Mouse (Mus musculus) heart, embryonic 16.5 days (tissue): ENCODE data around the gene 2610002M06Rik. TPM values are rescaled to one million over a fixed set of nuclear protein-coding genes. Genes with fewer than 3 reads are reported as not detected.

Experiments used
- ATAC-seq: fragments of 200-750 bp; cut with Nextera tagmentation; replicated peaks from 2 replicates; pipeline ENCODE4 v1.8.0; 2017; ENCODE audit warnings: moderate number of reproducible peaks; ENCODE audit not compliant: insufficient read depth, low FRiP score; ENCODE audit errors: extremely low read depth
- H3K27ac ChIP-seq: fragments of 300-500 bp; sonication (generic); 2 replicates; pipeline ENCODE4 v1.5.1; 2014; ENCODE audit warnings: mild to moderate bottlenecking, low read length, control low read depth, moderate library complexity
- H3K27me3 ChIP-seq: fragments of 300-500 bp; sonication (generic); 2 replicates; pipeline ENCODE4 v1.6.1; 2014; ENCODE audit warnings: low read length, mixed read lengths; ENCODE audit not compliant: control insufficient read depth, insufficient read depth
- H3K36me3 ChIP-seq: fragments of 300-500 bp; sonication (generic); 2 replicates; pipeline ENCODE4 v1.6.1; 2014; ENCODE audit not compliant: control insufficient read depth, insufficient read depth
- H3K4me1 ChIP-seq: fragments of 300-500 bp; sonication (generic); 2 replicates; pipeline ENCODE4 v1.6.1; 2014; ENCODE audit warnings: low read length, mixed read lengths; ENCODE audit not compliant: control insufficient read depth, insufficient read depth
- H3K4me2 ChIP-seq: fragments of 300-500 bp; sonication (generic); 2 replicates; pipeline ENCODE4 v1.6.1; 2014; ENCODE audit warnings: low read depth, mild to moderate bottlenecking, control low read depth, low read length
- H3K4me3 ChIP-seq: fragments of 300-500 bp; sonication (generic); 2 replicates; pipeline ENCODE4 v1.5.1; 2014; ENCODE audit warnings: mild to moderate bottlenecking, control low read depth, low read length
- H3K9ac ChIP-seq: fragments of 300-500 bp; sonication (generic); 2 replicates; pipeline ENCODE4 v1.6.1; 2014; ENCODE audit warnings: low read length, control low read depth
- H3K9me3 ChIP-seq: fragments of 300-500 bp; sonication (generic); replicated peaks from 2 replicates; pipeline ENCODE4 v1.6.1; 2016; ENCODE audit warnings: low read length; ENCODE audit not compliant: control insufficient read depth
- WGBS: fragments of 180-500 bp; shearing (Covaris S2); extraction: QIAGEN DNeasy Blood & Tissue Kit; methylation state at CpG from one replicate; pipeline ENCODE4 v1.1.7; 2014; 5-methylcytosine and 5-hydroxymethylcytosine counted together
- polyA plus RNA-seq: library from polyadenylated mRNA; unstranded; fragments of >200 nt; fragmentation: Nextera tagmentation; extraction: Ambion mirVana; gene quantifications from 2 replicates; pipeline ENCODE4 v1.2.1, GENCODE M21; 2015

The 2610002M06Rik gene
- 11.3 and 13.0 TPM in 2 replicates for polyA plus RNA-seq

DNA sequence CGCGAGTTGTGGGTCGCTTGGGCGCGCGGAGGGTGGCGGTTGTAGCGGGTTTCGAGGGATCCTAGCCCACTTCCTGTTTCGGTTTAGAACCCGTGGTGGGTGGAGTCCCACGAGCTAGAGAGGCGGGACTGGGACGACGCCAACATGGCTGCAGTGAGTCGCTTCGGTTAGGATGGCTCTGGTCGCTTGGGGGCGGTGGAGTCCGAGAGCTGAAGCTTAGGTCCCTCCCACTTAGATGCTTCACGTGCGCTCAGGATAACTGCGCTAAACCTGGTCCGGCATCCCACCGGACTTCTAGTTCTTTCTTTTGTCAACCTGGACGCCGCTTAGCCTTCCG, at the start of gene 2610002M06Rik:
Gene 2610002M06Rik, minus strand, starts transcription at position 117 of the 337 bp plus-strand sequence.
- Histone ChIP-seq H3K27ac (peak within 1 kb of the TSS; percentile 82), H3K36me3 (no peaks in the 10 kb centered on the region), H3K4me2 (peak within 1 kb of the TSS; percentile 58), H3K9ac (peak within 1 kb of the TSS; percentile 84), H3K9me3 (no peaks in the 10 kb centered on the region), H3K27me3 (no peaks in the 10 kb centered on the region), H3K4me3 (peak within 1 kb of the TSS; percentile 74), H3K4me1 (no peaks in the 10 kb centered on the region)
- ATAC-seq: peak; percentile 98
- WGBS: 14% methylated on average over 27 of the region's 28 CpGs

GRCm38 (mm10) chrX:107858165-107858564, 42.0 kb upstream of the 2610002M06Rik start:
- Histone ChIP-seq H3K4me3 (no peak overlapping the region), H3K4me2 (no peak overlapping the region), H3K9ac (no peak overlapping the region), H3K36me3 (no peaks in the 10 kb centered on the region), H3K27me3 (no peaks in the 10 kb centered on the region), H3K4me1 (no peaks in the 10 kb centered on the region), H3K9me3 (no peaks in the 10 kb centered on the region), H3K27ac (no peak overlapping the region)
- ATAC-seq: no peak
- 30% methylated on average over 4 of the region's 4 CpGs for WGBS

DNA sequence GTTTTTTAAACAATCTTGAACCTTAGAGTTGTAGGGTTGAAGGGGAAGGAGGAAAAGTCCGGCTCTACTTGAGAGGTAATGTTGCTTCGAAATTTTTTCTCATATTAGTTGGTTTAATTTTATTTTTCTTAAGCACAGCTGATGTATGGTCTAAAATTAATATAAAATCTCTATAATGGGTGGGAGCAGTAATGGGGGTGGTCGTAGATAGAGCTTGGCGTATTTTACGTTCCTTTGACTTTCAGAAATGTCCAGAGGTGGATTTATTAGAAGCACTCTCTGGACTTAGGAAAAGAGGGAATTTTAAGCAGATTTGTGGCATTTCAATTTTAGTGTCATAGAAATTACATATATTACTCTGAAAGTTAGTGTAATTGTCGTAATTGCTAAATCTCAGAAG, 592 bp upstream of the 2610002M06Rik start:
- 67% methylated on average over 6 of the region's 6 CpGs for WGBS
- no peaks in the 10 kb centered on the region for H3K4me1 ChIP-seq
- H3K36me3 ChIP-seq: no peaks in the 10 kb centered on the region
- no peak for ATAC-seq
- H3K27ac ChIP-seq: no peak overlapping the region
- H3K9ac ChIP-seq: no peak overlapping the region
- no peaks in the 10 kb centered on the region for H3K9me3 ChIP-seq
- peak overlapping the region; percentile 74 for H3K4me3 ChIP-seq
- no peaks in the 10 kb centered on the region for H3K27me3 ChIP-seq
- peak overlapping the region; percentile 58 for H3K4me2 ChIP-seq

- Histone ChIP-seq H3K9ac (peak overlapping the region; percentile 84), H3K4me1 (no peaks in the 10 kb centered on the region), H3K4me2 (peak overlapping the region; percentile 58), H3K4me3 (peak overlapping the region; percentile 74), H3K9me3 (no peaks in the 10 kb centered on the region), H3K27me3 (no peaks in the 10 kb centered on the region), H3K27ac (peak overlapping the region; percentile 82), H3K36me3 (no peaks in the 10 kb centered on the region)
- 12% methylated on average over 23 of the region's 32 CpGs for WGBS
- peak; percentile 65 for ATAC-seq
These were observed 474 bp downstream of the 2610002M06Rik start for GRCm38 (mm10) chrX:107815502-107816217.

DNA sequence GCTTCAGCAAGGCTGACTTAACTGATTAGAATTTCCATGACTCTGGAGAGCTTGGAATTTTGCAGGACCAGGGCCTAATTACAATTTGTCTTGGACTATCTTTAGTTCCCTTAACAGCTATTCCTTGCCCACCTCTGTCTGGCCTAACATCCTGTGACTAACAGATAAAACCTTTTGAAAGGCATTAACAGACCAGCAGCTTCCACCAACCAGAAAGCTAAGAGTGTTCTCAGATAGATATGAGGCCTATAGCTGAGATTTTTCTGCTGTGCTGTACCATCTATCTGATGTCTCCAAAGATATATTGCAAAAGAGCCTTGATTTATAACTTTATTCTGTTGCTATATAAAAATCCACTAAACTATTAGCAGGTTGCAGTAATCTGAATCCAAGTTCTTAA, 4.0 kb downstream of the 2610002M06Rik start:
- Histone ChIP-seq H3K36me3 (0 out of 2 replicates have a peak, but pooled peaks cover 2% of the 10 kb centered on the region), H3K27me3 (no peaks in the 10 kb centered on the region), H3K4me3 (no peak overlapping the region), H3K4me1 (no peaks in the 10 kb centered on the region), H3K9ac (no peak overlapping the region), H3K9me3 (no peaks in the 10 kb centered on the region), H3K27ac (no peak overlapping the region), H3K4me2 (no peak overlapping the region)
- no peak for ATAC-seq

DNA sequence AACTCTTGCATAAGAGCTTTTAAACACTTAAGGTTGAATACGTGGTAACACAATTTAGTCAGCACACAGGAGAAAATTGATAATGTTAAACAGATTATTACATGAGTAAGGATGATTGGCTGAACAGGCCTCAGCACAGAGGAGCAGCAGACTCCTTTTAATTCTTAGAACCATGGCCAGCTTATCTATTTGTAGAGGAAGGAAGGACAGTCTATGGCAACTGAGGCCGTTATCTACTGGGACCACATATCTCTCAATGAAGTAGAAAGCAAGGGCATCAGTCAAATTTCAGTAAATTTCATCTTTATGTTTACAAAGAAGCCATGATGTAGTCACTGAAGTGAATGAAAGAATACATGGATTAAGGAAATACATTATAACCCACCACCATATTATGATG, 19.2 kb downstream of the 2610002M06Rik start:
- WGBS: 91% methylated on average over 2 of the region's 2 CpGs
- no peak for ATAC-seq
- Histone ChIP-seq H3K36me3 (no peaks in the 10 kb centered on the region), H3K4me1 (no peaks in the 10 kb centered on the region), H3K4me2 (no peak overlapping the region), H3K27me3 (no peaks in the 10 kb centered on the region), H3K4me3 (no peak overlapping the region), H3K9me3 (no peaks in the 10 kb centered on the region), H3K9ac (no peak overlapping the region), H3K27ac (no peak overlapping the region)

DNA sequence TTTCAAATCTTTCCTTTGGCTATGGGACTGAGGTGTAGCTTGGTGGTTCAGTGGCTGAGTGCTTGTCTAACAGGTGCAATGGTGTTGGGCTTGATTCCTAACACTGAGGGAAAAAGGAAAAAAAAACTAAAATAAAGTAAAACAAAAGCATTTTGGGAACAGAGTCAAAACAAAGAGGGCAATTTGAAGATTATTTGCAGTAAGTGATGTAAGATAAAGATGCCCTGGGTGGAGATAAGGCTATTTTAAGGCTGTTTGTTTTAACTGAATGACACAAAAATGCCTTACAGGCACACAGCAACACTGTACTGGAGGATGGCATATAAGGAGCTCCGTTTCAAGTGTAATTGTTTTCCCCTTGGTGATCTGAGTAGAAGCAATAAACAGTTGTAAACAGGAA, 20.3 kb downstream of the 2610002M06Rik start:
- Histone ChIP-seq H3K36me3 (no peaks in the 10 kb centered on the region), H3K4me3 (no peak overlapping the region), H3K27me3 (no peaks in the 10 kb centered on the region), H3K27ac (no peak overlapping the region), H3K9ac (no peak overlapping the region), H3K4me1 (no peaks in the 10 kb centered on the region), H3K4me2 (no peak overlapping the region), H3K9me3 (no peaks in the 10 kb centered on the region)
- 41% methylated on average over 1 of the region's 1 CpGs for WGBS
- no peak for ATAC-seq

DNA sequence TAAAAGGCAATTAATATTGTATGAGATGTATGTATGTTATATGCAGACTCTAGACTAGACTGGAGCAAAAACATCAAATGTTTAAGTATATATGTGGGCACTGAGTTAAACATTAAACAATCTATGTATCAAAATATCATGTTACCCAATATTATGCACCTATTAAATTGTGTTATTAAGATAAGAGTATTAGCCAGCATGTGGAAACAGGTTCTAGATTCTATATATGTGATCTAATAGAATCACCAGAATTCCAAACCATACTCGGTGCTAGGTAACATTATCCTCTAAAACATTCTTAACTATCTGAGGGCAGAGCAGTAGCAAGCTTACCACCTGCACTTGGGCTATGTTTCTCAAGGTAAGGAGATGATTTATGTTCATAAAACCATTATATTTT, 23.8 kb downstream of the 2610002M06Rik start, which contains the start of gene Tent5d:
Gene Tent5d, plus strand, starts transcription at position 301 of the 400 bp plus-strand sequence.
- Histone ChIP-seq H3K4me3 (no peak within 1 kb of the TSS), H3K9ac (no peak within 1 kb of the TSS), H3K4me2 (no peak within 1 kb of the TSS), H3K4me1 (no peaks in the 10 kb centered on the region), H3K27ac (no peak within 1 kb of the TSS), H3K36me3 (no peaks in the 10 kb centered on the region), H3K9me3 (no peaks in the 10 kb centered on the region), H3K27me3 (no peaks in the 10 kb centered on the region)
- 88% methylated on average over 1 of the region's 1 CpGs for WGBS
- ATAC-seq: no peak

GRCm38 (mm10) chrX:107790750-107791493, 25.2 kb downstream of the 2610002M06Rik start:
- 25% methylated on average over 8 of the region's 8 CpGs for WGBS

More at GRCm38 (mm10) chrX:107790750-107791493, 25.2 kb downstream of the 2610002M06Rik start:
- Histone ChIP-seq H3K4me2 (no peak overlapping the region), H3K27me3 (no peaks in the 10 kb centered on the region), H3K9me3 (no peaks in the 10 kb centered on the region), H3K4me3 (no peak overlapping the region), H3K36me3 (no peaks in the 10 kb centered on the region), H3K27ac (no peak overlapping the region), H3K9ac (no peak overlapping the region), H3K4me1 (no peaks in the 10 kb centered on the region)
- ATAC-seq: no peak
